Mouse (Mus musculus) ES-E14 (cell line): ENCODE data around the gene Smpd2. TPM values are rescaled to one million over a fixed set of nuclear protein-coding genes. Genes with fewer than 3 reads are reported as not detected.
A peak's percentile ranks its signal among the peaks of the same experiment; 100 is the strongest.

Source experiments
- DNase-seq: peaks from one replicate; pipeline ENCODE4 v3.0.0-alpha.2; 2013; ENCODE audit warnings: low read depth, low spot score
- H3K27ac ChIP-seq: 2 replicates; pipeline ENCODE4 v1.5.1; 2012; ENCODE audit warnings: low read depth, mild to moderate bottlenecking, low read length, moderate library complexity, mixed read lengths; ENCODE audit not compliant: poor library complexity, insufficient read depth, severe bottlenecking
- H3K36me3 ChIP-seq: 2 replicates; pipeline ENCODE4 v1.6.1; 2012; ENCODE audit warnings: mild to moderate bottlenecking, low read length, moderate library complexity, mixed read lengths; ENCODE audit not compliant: control insufficient read depth, poor library complexity, insufficient read depth, severe bottlenecking
- H3K4me1 ChIP-seq, 2 experiments: fragments of 150-350 bp in 1 of 2; sonication (generic) in 1 of 2; 2 replicates each; pipeline ENCODE4 v1.6.1; 2012; ENCODE audit warnings: low read length in 2 of 2, mild to moderate bottlenecking in 1 of 2, mixed read lengths in 1 of 2; ENCODE audit not compliant: control insufficient read depth in 2 of 2, insufficient read depth in 2 of 2, poor library complexity in 1 of 2
- H3K4me3 ChIP-seq, 2 experiments: fragments of 150-350 bp in 1 of 2; sonication (generic) in 1 of 2; 2 replicates each; pipeline ENCODE4 v1.5.1; 2012; ENCODE audit warnings: low read length in 2 of 2, low read depth in 1 of 2, mild to moderate bottlenecking in 1 of 2, mixed read lengths in 1 of 2; ENCODE audit not compliant: insufficient read depth in 1 of 2, poor library complexity in 1 of 2, severe bottlenecking in 1 of 2
- H3K9ac ChIP-seq: 2 replicates; pipeline ENCODE4 v1.6.1; 2012; ENCODE audit warnings: low read depth, mild to moderate bottlenecking, low read length, mixed read lengths; ENCODE audit not compliant: poor library complexity, insufficient read depth, severe bottlenecking
- H3K9me3 ChIP-seq: fragments of 150-350 bp; sonication (generic); 2 replicates; pipeline ENCODE4 v1.6.1; 2012; ENCODE audit warnings: low read depth, mild to moderate bottlenecking, low read length; ENCODE audit not compliant: control insufficient read depth, insufficient read depth
- CHD2 ChIP-seq: IDR thresholded peaks from 2 replicates; pipeline ENCODE4 v1.6.1; 2014; ENCODE audit warnings: mild to moderate bottlenecking, low read depth, low read length, inconsistent platforms
- HCFC1 ChIP-seq: IDR thresholded peaks from 2 replicates; pipeline ENCODE4 v1.6.1; 2012; ENCODE audit warnings: low read length, inconsistent platforms, borderline replicate concordance; ENCODE audit not compliant: insufficient read depth
- MAFK ChIP-seq: IDR thresholded peaks from 2 replicates; pipeline ENCODE4 v1.6.1; 2014; ENCODE audit warnings: mild to moderate bottlenecking, low read depth, low read length, inconsistent platforms; ENCODE audit not compliant: insufficient read depth
- ZC3H11A ChIP-seq: IDR thresholded peaks from 2 replicates; pipeline ENCODE4 v1.6.1; 2012; ENCODE audit warnings: low read depth, mild to moderate bottlenecking, inconsistent platforms, low read length, borderline replicate concordance
- ZNF384 ChIP-seq: IDR thresholded peaks from 2 replicates; pipeline ENCODE4 v1.6.1; 2012; ENCODE audit warnings: low read depth, low read length, inconsistent platforms
- in situ Hi-C, 2 experiments: fragments of 600-800 bp; cut with MboI; formaldehyde crosslinking; loops; one replicate each; pipeline ENCODE4 v1.15.1; 2025; ENCODE audit warnings: low sequenced_read_pairs in 2 of 2, inconsistent platforms in 1 of 2; ENCODE audit not compliant: unreplicated experiment in 2 of 2
- total RNA-seq: library from RNA; depleted of rRNA; stranded (reverse); fragments of 300-350 nt; gene quantifications from 2 replicates; pipeline ENCODE4 v1.2.3, GENCODE M21; 2012

Smpd2 gene
- total RNA-seq, 1 experiment, result 31.7 TPM

GRCm38 (mm10) chr10:41520410-41520673, 30.2 kb upstream of the Smpd2 start:
- in situ Hi-C loops, result loop anchor here in 1 of 2 experiments (25.0 kb wide), 1 partner anchor 508 kb away; no protein-coding TSS in a partner anchor
- peaks cover 0 to 8% of the 10 kb centered on the region in 2 experiments; a peak in 2 of 4 replicates for H3K4me1 ChIP-seq
- H3K9ac ChIP-seq, result peak overlapping the region; percentile 96; the same call in 1 of the 2 replicates
- no peak for TF ChIP-seq MAFK
- TF ChIP-seq HCFC1, result no peak
- TF ChIP-seq ZC3H11A, result no peak
- no peak for TF ChIP-seq ZNF384
- TF ChIP-seq CHD2, result no peak
- H3K36me3 ChIP-seq, result peaks cover 4% of the 10 kb centered on the region; the same call in 1 of the 2 replicates
- H3K27ac ChIP-seq, result no peak overlapping the region
- no peaks in the 10 kb centered on the region for H3K9me3 ChIP-seq
- peak overlapping the region; percentile 81 to 91 for H3K4me3 ChIP-seq
- no peak for DNase-seq

DNA sequence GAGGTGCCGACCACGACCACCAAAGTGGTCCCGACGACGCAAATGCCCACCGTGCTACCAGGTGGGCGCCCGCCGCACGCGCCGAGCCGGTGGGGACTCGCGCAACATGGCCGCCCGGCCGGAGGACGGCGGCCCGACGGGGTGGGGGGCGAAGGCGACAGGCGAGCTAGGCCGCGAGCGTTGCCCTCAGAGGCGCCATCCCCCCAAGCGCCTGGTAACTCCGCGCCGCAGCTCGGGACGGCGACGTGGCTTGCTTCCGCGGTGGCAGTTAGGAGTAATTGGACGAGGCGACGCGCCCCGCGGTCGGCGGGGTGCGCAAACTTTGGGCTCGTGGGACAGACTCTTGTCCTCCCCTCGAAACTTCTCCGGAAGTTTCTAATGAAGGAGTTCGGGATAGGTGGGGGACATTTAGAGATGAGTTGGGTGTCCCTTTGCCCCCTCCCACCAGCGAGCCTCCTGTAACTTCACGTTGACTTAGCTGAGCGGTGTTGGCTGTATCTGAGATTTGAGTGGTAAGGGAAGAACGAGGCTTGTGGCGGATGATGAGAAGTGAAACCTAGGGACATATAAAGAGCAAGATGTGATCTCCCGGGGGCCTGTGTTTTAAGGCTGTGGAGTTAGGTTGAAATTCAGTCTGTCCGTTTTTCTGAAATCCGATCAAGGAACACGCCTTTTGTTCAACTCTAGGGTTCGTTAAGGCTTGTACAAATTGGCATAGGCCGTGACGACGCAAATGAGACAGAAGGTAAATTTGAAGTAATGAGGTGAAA, 29.7 kb upstream of the Smpd2 start:
- DNase-seq, result peak; percentile 31
- TF ChIP-seq ZNF384 (no peak), HCFC1 (no peak), CHD2 (no peak), ZC3H11A (no peak)
- Histone ChIP-seq H3K4me3 (peak overlapping the region; percentile 81 to 91), H3K9ac (peak overlapping the region; percentile 96), H3K36me3 (peaks cover 4% of the 10 kb centered on the region; the same call in 1 of the 2 replicates), H3K9me3 (no peaks in the 10 kb centered on the region), H3K27ac (peak overlapping the region; percentile 95), H3K4me1 (peaks cover 0 to 8% of the 10 kb centered on the region in 2 experiments; a peak in 2 of 4 replicates)
- in situ Hi-C loops, result loop anchor here (10.0 to 25.0 kb wide), 3 partner anchors 115 to 508 kb away; no protein-coding TSS in a partner anchor

GRCm38 (mm10) chr10:41518981-41519618, 28.9 kb upstream of the Smpd2 start, which contains the start of gene Cd164:
TSS of gene Cd164 (plus strand) at chr10:41519414.
- Histone ChIP-seq H3K4me1 (peaks cover 0 to 4% of the 10 kb centered on the region in 2 experiments; a peak in 2 of 4 replicates), H3K9ac (peak within 1 kb of the TSS; percentile 96), H3K36me3 (no peaks in the 10 kb centered on the region), H3K4me3 (peak within 1 kb of the TSS; percentile 81 to 91), H3K9me3 (no peaks in the 10 kb centered on the region), H3K27ac (peak within 1 kb of the TSS; percentile 99)
- DNase-seq, result peak; percentile 86
- in situ Hi-C loops, result loop anchor here (10.0 to 25.0 kb wide), 3 partner anchors 116 to 507 kb away; no protein-coding TSS in a partner anchor
- TF ChIP-seq HCFC1 (0 out of 2 replicates have a peak, but pooled peaks have one; percentile 29), CHD2 (no peak), ZNF384 (no peak), ZC3H11A (no peak), MAFK (peak; percentile 35; the same call in 1 of the 2 replicates)

DNA sequence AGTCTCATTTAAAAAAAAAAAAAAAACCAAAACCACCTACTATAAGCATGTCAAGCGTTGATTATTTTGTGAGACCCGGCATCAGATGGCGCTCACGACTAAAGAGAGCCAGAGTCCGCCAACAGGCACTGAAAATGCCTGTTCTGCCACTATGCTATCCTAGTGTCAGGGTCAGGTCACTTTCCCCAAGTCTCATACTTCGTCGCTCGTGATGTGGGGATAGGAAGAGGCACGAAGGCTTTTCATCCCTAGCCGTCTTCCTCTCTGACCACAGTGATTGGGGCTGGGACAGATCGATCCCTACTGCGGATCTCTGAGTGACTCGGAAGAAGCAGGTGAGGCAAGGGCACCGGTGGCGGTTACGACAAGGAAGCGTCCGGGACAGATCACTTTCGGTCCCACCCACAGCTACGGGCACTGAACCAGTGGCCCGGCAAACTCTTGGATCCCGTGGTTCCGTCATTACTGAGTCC, 28.4 kb upstream of the Smpd2 start:
- in situ Hi-C loops, result loop anchor here (10.0 to 25.0 kb wide), 3 partner anchors 116 to 506 kb away; no protein-coding TSS in a partner anchor
- DNase-seq, result peak; percentile 53
- no peak for TF ChIP-seq CHD2
- no peak for TF ChIP-seq HCFC1
- TF ChIP-seq MAFK, result no peak
- TF ChIP-seq ZNF384, result peak; percentile 93
- peak; percentile 58 for TF ChIP-seq ZC3H11A
- H3K9ac ChIP-seq, result peak overlapping the region; percentile 93
- peaks cover 0 to 3% of the 10 kb centered on the region in 2 experiments; a peak in 2 of 4 replicates for H3K4me1 ChIP-seq
- H3K9me3 ChIP-seq, result no peaks in the 10 kb centered on the region
- peak overlapping the region; percentile 76 for H3K27ac ChIP-seq
- H3K36me3 ChIP-seq, result no peaks in the 10 kb centered on the region
- H3K4me3 ChIP-seq, result peak overlapping the region; percentile 81 to 91
